Mouse (Mus musculus): ENCODE measurements around the gene Syndig1. TPM values are rescaled to one million over a fixed set of nuclear protein-coding genes. Genes with fewer than 3 reads are reported as not detected.
A peak's percentile ranks its signal among the peaks of the same experiment; 100 is the strongest.

Syndig1 gene
- polyA plus RNA-seq, 1 experiment from 2014 or later: 9.8 TPM

- DNase-seq (ENCODE audit: low spot score) (peak; percentile 44), ATAC-seq (replicated peaks; ENCODE audit: low FRiP score, low TSS enrichment, low read depth) (no peak)
- Histone ChIP-seq H3K9me3 (ENCODE audit: control insufficient read depth, low read length) (no peaks in the 10 kb centered on the region), H3K4me1 (replicated peaks; ENCODE audit: control insufficient read depth, insufficient read depth, low read length) (no peaks in the 10 kb centered on the region; the same call in 1 of the 2 replicates), H3K36me3 (ENCODE audit: control insufficient read depth, insufficient read depth, low read length) (no peaks in the 10 kb centered on the region), H3K27me3 (replicated peaks; ENCODE audit: control insufficient read depth, insufficient read depth, low read length) (no peaks in the 10 kb centered on the region), H3K9ac (ENCODE audit: low read length) (no peak overlapping the region), H3K27ac (ENCODE audit: low read depth) (no peak overlapping the region), H3K4me2 (ENCODE audit: low read length) (no peak overlapping the region), H3K4me3 (ENCODE audit: low read depth, low read length) (no peak overlapping the region)
- WGBS: 72% methylated on average over 5 of the region's 5 CpGs
Observed at GRCm38 (mm10) chr2:149929986-149930385, 101.0 kb downstream of the Syndig1 start.

GRCm38 (mm10) chr2:149931111-149931510 is 102.1 kb downstream of the Syndig1 start:
- Histone ChIP-seq H3K9me3 (ENCODE audit: control insufficient read depth, low read length) (no peaks in the 10 kb centered on the region), H3K9ac (ENCODE audit: low read length) (no peak overlapping the region), H3K27ac (ENCODE audit: low read depth) (no peak overlapping the region), H3K36me3 (ENCODE audit: control insufficient read depth, insufficient read depth, low read length) (no peaks in the 10 kb centered on the region), H3K4me1 (replicated peaks; ENCODE audit: control insufficient read depth, insufficient read depth, low read length) (no peaks in the 10 kb centered on the region; the same call in 1 of the 2 replicates), H3K27me3 (replicated peaks; ENCODE audit: control insufficient read depth, insufficient read depth, low read length) (no peaks in the 10 kb centered on the region), H3K4me3 (ENCODE audit: low read depth, low read length) (no peak overlapping the region), H3K4me2 (ENCODE audit: low read length) (no peak overlapping the region)
- DNase-seq (ENCODE audit: low spot score) (peak; percentile 23), ATAC-seq (replicated peaks; ENCODE audit: low FRiP score, low TSS enrichment, low read depth) (no peak)
- 54% methylated on average over 2 of the region's 2 CpGs for WGBS

GRCm38 (mm10) chr2:149932095-149932494 is 103.1 kb downstream of the Syndig1 start:
- no peaks in the 10 kb centered on the region; the same call in 1 of the 2 replicates for H3K4me1 ChIP-seq (replicated peaks; ENCODE audit: control insufficient read depth, insufficient read depth, low read length)
- no peak for ATAC-seq (replicated peaks; ENCODE audit: low FRiP score, low TSS enrichment, low read depth)
- H3K4me3 ChIP-seq (ENCODE audit: low read depth, low read length): no peak overlapping the region

GRCm38 (mm10) chr2:149933247-149933898 is 104.4 kb downstream of the Syndig1 start:
- no peaks in the 10 kb centered on the region for H3K27me3 ChIP-seq (replicated peaks; ENCODE audit: control insufficient read depth, insufficient read depth, low read length)
- H3K36me3 ChIP-seq (ENCODE audit: control insufficient read depth, insufficient read depth, low read length): no peaks in the 10 kb centered on the region
- no peak overlapping the region for H3K27ac ChIP-seq (ENCODE audit: low read depth)
- H3K9me3 ChIP-seq (ENCODE audit: control insufficient read depth, low read length): no peaks in the 10 kb centered on the region
- ATAC-seq (replicated peaks; ENCODE audit: low FRiP score, low TSS enrichment, low read depth) (peak; percentile 51; the same call in 1 of the 2 replicates), DNase-seq (ENCODE audit: low spot score) (peak; percentile 54)
- WGBS: 19% methylated on average over 2 of the region's 2 CpGs
- H3K4me3 ChIP-seq (ENCODE audit: low read depth, low read length): no peak overlapping the region
- H3K4me2 ChIP-seq (ENCODE audit: low read length): no peak overlapping the region
- no peak overlapping the region for H3K9ac ChIP-seq (ENCODE audit: low read length)
- no peaks in the 10 kb centered on the region; the same call in 1 of the 2 replicates for H3K4me1 ChIP-seq (replicated peaks; ENCODE audit: control insufficient read depth, insufficient read depth, low read length)

More at GRCm38 (mm10) chr2:149932095-149932494, 103.1 kb downstream of the Syndig1 start:
- DNase-seq (ENCODE audit: low spot score): peak; percentile 23
- Histone ChIP-seq H3K4me2 (ENCODE audit: low read length) (no peak overlapping the region), H3K9ac (ENCODE audit: low read length) (no peak overlapping the region), H3K36me3 (ENCODE audit: control insufficient read depth, insufficient read depth, low read length) (no peaks in the 10 kb centered on the region), H3K9me3 (ENCODE audit: control insufficient read depth, low read length) (no peaks in the 10 kb centered on the region), H3K27me3 (replicated peaks; ENCODE audit: control insufficient read depth, insufficient read depth, low read length) (no peaks in the 10 kb centered on the region), H3K27ac (ENCODE audit: low read depth) (no peak overlapping the region)

GRCm38 (mm10) chr2:149934139-149934538 is 105.1 kb downstream of the Syndig1 start:
- Histone ChIP-seq H3K9ac (ENCODE audit: low read length) (no peak overlapping the region), H3K4me3 (ENCODE audit: low read depth, low read length) (no peak overlapping the region), H3K9me3 (ENCODE audit: control insufficient read depth, low read length) (no peaks in the 10 kb centered on the region), H3K27ac (ENCODE audit: low read depth) (no peak overlapping the region), H3K27me3 (replicated peaks; ENCODE audit: control insufficient read depth, insufficient read depth, low read length) (no peaks in the 10 kb centered on the region), H3K4me1 (replicated peaks; ENCODE audit: control insufficient read depth, insufficient read depth, low read length) (peaks cover 2% of the 10 kb centered on the region; the same call in 1 of the 2 replicates), H3K4me2 (ENCODE audit: low read length) (no peak overlapping the region), H3K36me3 (ENCODE audit: control insufficient read depth, insufficient read depth, low read length) (no peaks in the 10 kb centered on the region)
- DNase-seq (ENCODE audit: low spot score): peak; percentile 23
- ATAC-seq (replicated peaks; ENCODE audit: low FRiP score, low TSS enrichment, low read depth): no peak
- 64% methylated on average over 4 of the region's 4 CpGs for WGBS

- no peak for ATAC-seq (replicated peaks; ENCODE audit: low FRiP score, low TSS enrichment, low read depth)
- Histone ChIP-seq H3K27me3 (replicated peaks; ENCODE audit: control insufficient read depth, insufficient read depth, low read length) (no peaks in the 10 kb centered on the region), H3K9me3 (ENCODE audit: control insufficient read depth, low read length) (no peaks in the 10 kb centered on the region), H3K4me3 (ENCODE audit: low read depth, low read length) (no peak overlapping the region), H3K4me1 (replicated peaks; ENCODE audit: control insufficient read depth, insufficient read depth, low read length) (peaks cover 2% of the 10 kb centered on the region; the same call in 1 of the 2 replicates), H3K36me3 (ENCODE audit: control insufficient read depth, insufficient read depth, low read length) (no peaks in the 10 kb centered on the region), H3K4me2 (ENCODE audit: low read length) (no peak overlapping the region), H3K27ac (ENCODE audit: low read depth) (no peak overlapping the region), H3K9ac (ENCODE audit: low read length) (no peak overlapping the region)
- 44% methylated on average over 4 of the region's 4 CpGs for WGBS
- peak; percentile 32 for DNase-seq (ENCODE audit: low spot score)
Observed at GRCm38 (mm10) chr2:149938829-149939228, 109.8 kb downstream of the Syndig1 start.

- 0 out of 2 replicates have a peak, but pooled peaks cover 2% of the 10 kb centered on the region for H3K4me1 ChIP-seq (replicated peaks; ENCODE audit: control insufficient read depth, insufficient read depth, low read length)
- no peaks in the 10 kb centered on the region for H3K9me3 ChIP-seq (ENCODE audit: control insufficient read depth, low read length)
- H3K36me3 ChIP-seq (ENCODE audit: control insufficient read depth, insufficient read depth, low read length): no peaks in the 10 kb centered on the region
- no peak overlapping the region for H3K4me2 ChIP-seq (ENCODE audit: low read length)
- H3K4me3 ChIP-seq (ENCODE audit: low read depth, low read length): no peak overlapping the region
- H3K9ac ChIP-seq (ENCODE audit: low read length): no peak overlapping the region
- H3K27ac ChIP-seq (ENCODE audit: low read depth): no peak overlapping the region
- H3K27me3 ChIP-seq (replicated peaks; ENCODE audit: control insufficient read depth, insufficient read depth, low read length): no peaks in the 10 kb centered on the region
- WGBS: 65% methylated on average over 2 of the region's 2 CpGs
- ATAC-seq (replicated peaks; ENCODE audit: low FRiP score, low TSS enrichment, low read depth) (no peak), DNase-seq (ENCODE audit: low spot score) (peak; percentile 20)
Observed at GRCm38 (mm10) chr2:149939586-149939985, 110.6 kb downstream of the Syndig1 start.

GRCm38 (mm10) chr2:149950641-149951040 is 121.6 kb downstream of the Syndig1 start:
- H3K36me3 ChIP-seq (ENCODE audit: control insufficient read depth, insufficient read depth, low read length): no peaks in the 10 kb centered on the region
- no peaks in the 10 kb centered on the region for H3K27me3 ChIP-seq (replicated peaks; ENCODE audit: control insufficient read depth, insufficient read depth, low read length)
- no peak overlapping the region for H3K9ac ChIP-seq (ENCODE audit: low read length)
- ATAC-seq (replicated peaks; ENCODE audit: low FRiP score, low TSS enrichment, low read depth) (no peak), DNase-seq (ENCODE audit: low spot score) (no peak)
- 88% methylated on average over 4 of the region's 4 CpGs for WGBS
- H3K9me3 ChIP-seq (ENCODE audit: control insufficient read depth, low read length): no peaks in the 10 kb centered on the region
- H3K27ac ChIP-seq (ENCODE audit: low read depth): no peak overlapping the region
- H3K4me3 ChIP-seq (ENCODE audit: low read depth, low read length): no peak overlapping the region
- H3K4me2 ChIP-seq (ENCODE audit: low read length): no peak overlapping the region
- H3K4me1 ChIP-seq (replicated peaks; ENCODE audit: control insufficient read depth, insufficient read depth, low read length): no peaks in the 10 kb centered on the region

GRCm38 (mm10) chr2:149971014-149971413 is 142.0 kb downstream of the Syndig1 start:
- peaks cover 3% of the 10 kb centered on the region; the same call in 1 of the 2 replicates for H3K4me1 ChIP-seq (replicated peaks; ENCODE audit: control insufficient read depth, insufficient read depth, low read length)
- no peak for DNase-seq (ENCODE audit: low spot score)
- H3K4me3 ChIP-seq (ENCODE audit: low read depth, low read length): no peak overlapping the region
- H3K4me2 ChIP-seq (ENCODE audit: low read length): no peak overlapping the region
- H3K27me3 ChIP-seq (replicated peaks; ENCODE audit: control insufficient read depth, insufficient read depth, low read length): no peaks in the 10 kb centered on the region
- H3K36me3 ChIP-seq (ENCODE audit: control insufficient read depth, insufficient read depth, low read length): no peaks in the 10 kb centered on the region
- 84% methylated on average over 4 of the region's 4 CpGs for WGBS
- H3K27ac ChIP-seq (ENCODE audit: low read depth): no peak overlapping the region
- H3K9me3 ChIP-seq (ENCODE audit: control insufficient read depth, low read length): no peaks in the 10 kb centered on the region
- no peak overlapping the region for H3K9ac ChIP-seq (ENCODE audit: low read length)
- no peak for ATAC-seq (replicated peaks; ENCODE audit: low FRiP score, low TSS enrichment, low read depth)

All from intestine, embryonic 14.5 days (tissue).